Mouse (Mus musculus): ENCODE data around the gene Pnldc1. TPM values are rescaled to one million over a fixed set of nuclear protein-coding genes. Genes with fewer than 3 reads are reported as not detected.
"Not testable (repeated sequence)": the region's sequence is repeated elsewhere in the genome, so short reads cannot be mapped to it uniquely, and the experiment has no call there.

The Pnldc1 gene
- total RNA-seq, 2 experiments from 2014 or later = not detected

- peak; percentile 29 for ATAC-seq (replicated peaks; ENCODE audit: low FRiP score, poor library complexity, severe bottlenecking)
Measured at GRCm38 (mm10) chr17:12915488-12915880, 5.5 kb upstream of the Pnldc1 start, which contains the start of gene Tcp1. Tcp1 (plus strand) TSS chr17:12915701.

GRCm38 (mm10) chr17:12910391-12910790, 361 bp upstream of the Pnldc1 start:
- no peak for ATAC-seq (replicated peaks; ENCODE audit: low FRiP score, poor library complexity, severe bottlenecking)

GRCm38 (mm10) chr17:12906436-12906835, 3.6 kb downstream of the Pnldc1 start:
- ATAC-seq (replicated peaks; ENCODE audit: low FRiP score, poor library complexity, severe bottlenecking) = no peak

GRCm38 (mm10) chr17:12905810-12906209, 4.2 kb downstream of the Pnldc1 start:
- ATAC-seq (replicated peaks; ENCODE audit: low FRiP score, poor library complexity, severe bottlenecking) = no peak

GRCm38 (mm10) chr17:12904349-12904748, 5.7 kb downstream of the Pnldc1 start:
- ATAC-seq (replicated peaks; ENCODE audit: low FRiP score, poor library complexity, severe bottlenecking) = no peak

- ATAC-seq (replicated peaks; ENCODE audit: low FRiP score, poor library complexity, severe bottlenecking) = no peak
Measured at GRCm38 (mm10) chr17:12903372-12904333, 6.4 kb downstream of the Pnldc1 start.

- ATAC-seq (replicated peaks; ENCODE audit: low FRiP score, poor library complexity, severe bottlenecking) = no peak
Measured at GRCm38 (mm10) chr17:12902291-12902690, 7.7 kb downstream of the Pnldc1 start.

- not testable (repeated sequence) for ATAC-seq (replicated peaks; ENCODE audit: low FRiP score, poor library complexity, severe bottlenecking)
Measured at GRCm38 (mm10) chr17:12898607-12899006, 11.4 kb downstream of the Pnldc1 start.

GRCm38 (mm10) chr17:12897674-12898073, 12.4 kb downstream of the Pnldc1 start:
- no peak for ATAC-seq (replicated peaks; ENCODE audit: low FRiP score, poor library complexity, severe bottlenecking)

- no peak for ATAC-seq (replicated peaks; ENCODE audit: low FRiP score, poor library complexity, severe bottlenecking)
Measured at GRCm38 (mm10) chr17:12892033-12892432, 18.0 kb downstream of the Pnldc1 start.

- ATAC-seq (replicated peaks; ENCODE audit: low FRiP score, poor library complexity, severe bottlenecking) = no peak
Measured at GRCm38 (mm10) chr17:12891054-12891453, 19.0 kb downstream of the Pnldc1 start.

- no peak for ATAC-seq (replicated peaks; ENCODE audit: low FRiP score, poor library complexity, severe bottlenecking)
Measured at GRCm38 (mm10) chr17:12887021-12887775, 22.8 kb downstream of the Pnldc1 start.

- ATAC-seq (replicated peaks; ENCODE audit: low FRiP score, poor library complexity, severe bottlenecking) = no peak
Measured at GRCm38 (mm10) chr17:12886620-12887019, 23.4 kb downstream of the Pnldc1 start.

- no peak for ATAC-seq (replicated peaks; ENCODE audit: low FRiP score, poor library complexity, severe bottlenecking)
Measured at GRCm38 (mm10) chr17:12881216-12881615, 28.8 kb downstream of the Pnldc1 start.

- ATAC-seq (replicated peaks; ENCODE audit: low FRiP score, poor library complexity, severe bottlenecking) = peak; percentile 77
Measured at GRCm38 (mm10) chr17:12880178-12880577, 29.9 kb downstream of the Pnldc1 start.

GRCm38 (mm10) chr17:12875734-12876133, 34.3 kb downstream of the Pnldc1 start, which contains the start of gene Mrgprh:
Mrgprh (plus strand) TSS chr17:12876034.
- no peak for ATAC-seq (replicated peaks; ENCODE audit: low FRiP score, poor library complexity, severe bottlenecking)

GRCm38 (mm10) chr17:12872275-12873028, 37.6 kb downstream of the Pnldc1 start:
- ATAC-seq (replicated peaks; ENCODE audit: low FRiP score, poor library complexity, severe bottlenecking) = no peak

- ATAC-seq (replicated peaks; ENCODE audit: low FRiP score, poor library complexity, severe bottlenecking) = no peak
Measured at GRCm38 (mm10) chr17:12868640-12869039, 41.4 kb downstream of the Pnldc1 start.

- ATAC-seq (replicated peaks; ENCODE audit: low FRiP score, poor library complexity, severe bottlenecking) = no peak
Measured at GRCm38 (mm10) chr17:12868043-12868442, 42.0 kb downstream of the Pnldc1 start, which contains the start of gene Mas1. Mas1 (minus strand) TSS chr17:12868143.

GRCm38 (mm10) chr17:12866853-12867252, 43.2 kb downstream of the Pnldc1 start:
- no peak for ATAC-seq (replicated peaks; ENCODE audit: low FRiP score, poor library complexity, severe bottlenecking)
